Mouse (Mus musculus): ENCODE measurements at regions not wholly inside any gene's neighbourhood (a gene's known extent, or its start where the extent isn't known, plus 50 kb on each side); places are given as distances from the start of the nearest gene placed in this dataset.
A peak's percentile ranks its signal among the peaks of the same experiment; 100 is the strongest.

DNA sequence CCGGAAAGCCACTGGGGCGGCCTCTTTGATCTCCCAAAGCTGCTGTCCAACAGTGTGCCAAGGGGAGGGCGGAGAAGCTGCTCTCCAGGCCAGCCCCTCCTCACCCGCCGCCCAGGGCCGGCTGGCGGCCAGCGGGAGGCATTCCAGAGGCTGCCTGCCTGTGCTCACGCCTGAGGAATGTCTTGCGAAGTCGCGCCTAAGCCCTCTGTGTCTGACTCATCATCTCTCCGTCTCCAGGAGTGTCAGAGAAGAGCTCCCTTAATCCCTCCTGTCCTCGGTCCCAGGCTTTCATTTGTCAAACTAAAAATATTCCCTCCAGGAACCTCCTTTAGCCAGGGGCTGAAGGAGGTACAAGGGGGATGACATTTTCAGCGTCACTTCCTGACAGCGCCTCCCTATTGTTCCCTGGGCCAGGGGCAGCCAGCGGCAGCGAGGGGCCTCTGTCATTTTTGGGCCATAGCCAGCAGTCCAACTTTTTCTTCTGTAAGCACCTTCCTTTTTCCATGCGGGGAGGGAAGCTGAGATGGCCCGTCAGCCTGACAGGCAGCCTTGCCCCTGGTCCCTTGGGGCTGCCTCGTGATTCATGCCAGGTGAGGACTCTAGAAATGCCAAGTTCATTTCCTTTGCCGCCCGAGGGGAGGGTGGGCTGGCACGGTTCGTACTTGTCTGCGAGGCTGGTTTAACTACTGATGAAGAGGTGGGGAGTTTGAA lies 113.4 kb downstream of the Gm525 start:
- 10% methylated on average over 26 of the region's 26 CpGs for WGBS (ENCODE audit: insufficient replicate concordance)
- TF ChIP-seq EP300 (IDR thresholded peaks at IDR 0.05; ENCODE audit: low read depth) (no peak), CTCF (IDR thresholded peaks at IDR 0.05; ENCODE audit: low read depth) (no peak)
- Histone ChIP-seq H3K9ac (replicated peaks) (no peak overlapping the region), H3K4me2 (ENCODE audit: low read depth, low read length) (no peak overlapping the region), H3K4me1 (ENCODE audit: insufficient read depth) (0 out of 2 replicates have a peak, but pooled peaks cover 4% of the 10 kb centered on the region), H3K27ac (ENCODE audit: low read depth) (no peak overlapping the region), H3K27me3 (ENCODE audit: insufficient read depth, low read length) (no peaks in the 10 kb centered on the region), H3K36me3 (replicated peaks; ENCODE audit: insufficient read depth, low read length) (no peaks in the 10 kb centered on the region), H3K9me3 (ENCODE audit: low read length) (no peaks in the 10 kb centered on the region), H3K4me3 (ENCODE audit: low read depth, low read length) (no peak overlapping the region)
- ATAC-seq (peak; percentile 43; the same call in 1 of the 2 replicates), DNase-seq (peak; percentile 31)

GRCm38 (mm10) chr11:89185862-89186261 lies 112.2 kb downstream of the Gm525 start:
- no peak overlapping the region for H3K27ac ChIP-seq (ENCODE audit: low read depth)
- H3K4me2 ChIP-seq (ENCODE audit: low read depth, low read length) = no peak overlapping the region
- no peak overlapping the region for H3K4me3 ChIP-seq (ENCODE audit: low read depth, low read length)
- 82% methylated on average over 6 of the region's 6 CpGs for WGBS (ENCODE audit: insufficient replicate concordance)
- DNase-seq (no peak), ATAC-seq (no peak)
- H3K4me1 ChIP-seq (ENCODE audit: insufficient read depth) = 0 out of 2 replicates have a peak, but pooled peaks cover 4% of the 10 kb centered on the region
- H3K9ac ChIP-seq (replicated peaks) = no peak overlapping the region
- no peaks in the 10 kb centered on the region for H3K36me3 ChIP-seq (replicated peaks; ENCODE audit: insufficient read depth, low read length)
- no peaks in the 10 kb centered on the region for H3K27me3 ChIP-seq (ENCODE audit: insufficient read depth, low read length)
- no peaks in the 10 kb centered on the region for H3K9me3 ChIP-seq (ENCODE audit: low read length)
- TF ChIP-seq EP300 (IDR thresholded peaks at IDR 0.05; ENCODE audit: low read depth) (no peak), CTCF (IDR thresholded peaks at IDR 0.05; ENCODE audit: low read depth) (no peak)

DNA sequence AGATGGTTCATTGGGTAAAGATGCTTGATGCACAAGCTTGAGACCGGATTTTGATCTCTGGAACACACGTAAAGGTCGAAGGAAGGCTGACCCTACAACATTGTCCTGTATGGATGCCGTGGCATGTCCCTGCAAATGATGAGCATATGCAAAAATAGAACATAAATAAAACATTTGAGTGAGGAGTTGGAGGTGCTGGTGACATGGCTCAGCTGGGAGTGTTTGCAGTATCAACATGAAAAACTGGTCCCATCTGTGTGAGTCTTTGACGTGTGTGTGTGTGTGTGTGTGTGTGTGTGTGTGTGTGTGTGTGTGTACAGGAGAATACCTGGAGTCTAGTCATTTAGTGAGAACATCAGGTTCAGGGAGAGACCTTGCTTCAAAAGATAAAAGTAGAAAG lies 107.8 kb downstream of the Gm525 start:
- DNase-seq = no peak
- no peak for ATAC-seq
- H3K4me1 ChIP-seq (ENCODE audit: insufficient read depth) = no peaks in the 10 kb centered on the region
- H3K4me2 ChIP-seq (ENCODE audit: low read depth, low read length) = no peak overlapping the region
- WGBS (ENCODE audit: insufficient replicate concordance) = 74% methylated on average over 5 of the region's 5 CpGs
- H3K27me3 ChIP-seq (ENCODE audit: insufficient read depth, low read length) = no peaks in the 10 kb centered on the region
- H3K9ac ChIP-seq (replicated peaks) = no peak overlapping the region
- no peaks in the 10 kb centered on the region for H3K9me3 ChIP-seq (ENCODE audit: low read length)
- no peaks in the 10 kb centered on the region for H3K36me3 ChIP-seq (replicated peaks; ENCODE audit: insufficient read depth, low read length)
- no peak for TF ChIP-seq CTCF (IDR thresholded peaks at IDR 0.05; ENCODE audit: low read depth)
- TF ChIP-seq EP300 (IDR thresholded peaks at IDR 0.05; ENCODE audit: low read depth) = no peak
- H3K27ac ChIP-seq (ENCODE audit: low read depth) = no peak overlapping the region
- H3K4me3 ChIP-seq (ENCODE audit: low read depth, low read length) = no peak overlapping the region

DNA sequence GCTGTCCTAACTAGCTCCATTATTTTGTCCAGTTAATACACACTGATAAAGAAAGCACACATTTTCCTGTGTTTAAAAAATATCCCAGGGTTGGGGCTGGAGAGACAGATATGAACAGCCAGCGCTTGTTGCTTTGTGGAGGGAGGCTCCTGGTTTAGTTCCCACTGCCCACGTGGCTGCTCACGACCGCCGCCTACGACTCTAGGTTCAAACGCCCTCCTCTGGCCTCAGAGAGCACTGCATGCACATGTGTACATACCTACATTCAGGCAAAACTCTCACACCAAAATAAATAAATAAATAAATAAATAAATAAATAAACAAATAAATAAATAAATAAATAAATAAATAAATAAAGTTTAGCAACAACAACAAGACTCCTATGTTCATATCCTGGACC lies 104.8 kb downstream of the Gm525 start:
- no peak for ATAC-seq
- 82% methylated on average over 7 of the region's 7 CpGs for WGBS (ENCODE audit: insufficient replicate concordance)

DNA sequence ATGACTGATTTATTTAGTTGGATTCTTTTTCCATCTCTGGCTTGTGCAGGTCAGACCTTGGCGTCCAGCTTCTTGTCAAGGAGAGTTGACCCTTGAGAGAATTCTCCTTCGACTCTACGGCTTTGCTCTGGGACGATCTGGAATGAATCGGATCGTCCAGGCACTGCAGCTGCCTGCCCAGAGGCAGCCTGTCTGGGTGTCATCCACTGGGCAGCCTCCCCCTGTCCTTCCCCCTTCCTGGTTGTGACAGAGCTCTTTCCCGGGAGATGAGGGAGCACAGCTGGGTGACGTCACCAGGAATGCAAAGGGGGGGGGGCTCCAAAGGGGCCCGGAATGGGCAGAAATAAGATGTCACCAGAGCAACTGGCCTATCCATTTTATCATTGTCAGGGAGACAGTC lies 101.9 kb downstream of the Gm525 start:
- Histone ChIP-seq H3K36me3 (replicated peaks; ENCODE audit: insufficient read depth, low read length) (no peaks in the 10 kb centered on the region), H3K4me3 (ENCODE audit: low read depth, low read length) (no peak overlapping the region), H3K27ac (ENCODE audit: low read depth) (no peak overlapping the region), H3K9ac (replicated peaks) (no peak overlapping the region), H3K27me3 (ENCODE audit: insufficient read depth, low read length) (no peaks in the 10 kb centered on the region), H3K9me3 (ENCODE audit: low read length) (no peaks in the 10 kb centered on the region), H3K4me2 (ENCODE audit: low read depth, low read length) (no peak overlapping the region), H3K4me1 (ENCODE audit: insufficient read depth) (no peaks in the 10 kb centered on the region)
- ATAC-seq = no peak
- 19% methylated on average over 9 of the region's 9 CpGs for WGBS (ENCODE audit: insufficient replicate concordance)
- no peak for DNase-seq
- TF ChIP-seq CTCF (IDR thresholded peaks at IDR 0.05; ENCODE audit: low read depth) (no peak), EP300 (IDR thresholded peaks at IDR 0.05; ENCODE audit: low read depth) (no peak)

More for the DNA sequence above, 104.8 kb downstream of the Gm525 start:
- no peak overlapping the region for H3K4me2 ChIP-seq (ENCODE audit: low read depth, low read length)
- no peak overlapping the region for H3K4me3 ChIP-seq (ENCODE audit: low read depth, low read length)
- no peak overlapping the region for H3K9ac ChIP-seq (replicated peaks)
- DNase-seq = no peak
- H3K27ac ChIP-seq (ENCODE audit: low read depth) = no peak overlapping the region
- no peaks in the 10 kb centered on the region for H3K9me3 ChIP-seq (ENCODE audit: low read length)
- no peaks in the 10 kb centered on the region for H3K36me3 ChIP-seq (replicated peaks; ENCODE audit: insufficient read depth, low read length)
- no peaks in the 10 kb centered on the region for H3K27me3 ChIP-seq (ENCODE audit: insufficient read depth, low read length)
- TF ChIP-seq EP300 (IDR thresholded peaks at IDR 0.05; ENCODE audit: low read depth) (no peak), CTCF (IDR thresholded peaks at IDR 0.05; ENCODE audit: low read depth) (no peak)
- no peaks in the 10 kb centered on the region for H3K4me1 ChIP-seq (ENCODE audit: insufficient read depth)

DNA sequence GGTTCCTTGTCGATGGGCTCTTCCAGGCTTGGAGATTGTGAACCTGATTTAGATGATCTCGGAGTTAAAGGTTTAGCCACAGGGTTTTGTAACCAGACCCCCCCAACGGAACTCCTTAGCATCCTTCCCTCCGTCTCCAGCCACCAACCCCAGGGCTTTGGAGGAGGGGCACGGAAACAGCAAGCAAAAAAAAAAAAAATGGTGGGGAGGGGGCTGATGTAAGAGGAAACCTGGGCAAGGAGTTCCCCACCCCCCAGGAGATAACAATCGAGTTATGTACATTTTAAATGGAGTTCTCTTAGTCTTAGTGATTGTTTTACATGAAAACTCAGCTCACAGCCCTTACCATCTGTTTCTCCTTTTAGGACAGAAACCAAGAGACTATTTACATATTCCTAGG lies 101.3 kb downstream of the Gm525 start:
- Histone ChIP-seq H3K4me1 (ENCODE audit: insufficient read depth) (no peaks in the 10 kb centered on the region), H3K27me3 (ENCODE audit: insufficient read depth, low read length) (no peaks in the 10 kb centered on the region), H3K36me3 (replicated peaks; ENCODE audit: insufficient read depth, low read length) (no peaks in the 10 kb centered on the region), H3K27ac (ENCODE audit: low read depth) (no peak overlapping the region), H3K4me3 (ENCODE audit: low read depth, low read length) (no peak overlapping the region), H3K9ac (replicated peaks) (no peak overlapping the region), H3K9me3 (ENCODE audit: low read length) (no peaks in the 10 kb centered on the region), H3K4me2 (ENCODE audit: low read depth, low read length) (no peak overlapping the region)
- ATAC-seq (no peak), DNase-seq (no peak)
- WGBS (ENCODE audit: insufficient replicate concordance) = 29% methylated on average over 6 of the region's 6 CpGs
- TF ChIP-seq EP300 (IDR thresholded peaks at IDR 0.05; ENCODE audit: low read depth) (no peak), CTCF (IDR thresholded peaks at IDR 0.05; ENCODE audit: low read depth) (no peak)
